Mouse (Mus musculus) MEL (cell line): ENCODE results near the gene Dcpp3. TPM values are rescaled to one million over a fixed set of nuclear protein-coding genes. Genes with fewer than 3 reads are reported as not detected.

ENCODE experiments used
- polyA plus RNA-seq, 2 experiments: library from polyadenylated mRNA; stranded (reverse) in 1 of 2; unstranded in 1 of 2; fragments of >175 nt in 1 of 2; fragments of >200 nt in 1 of 2; gene quantifications; 2 replicates each; pipeline versions ENCODE4 v1.2.1 to v1.2.4; 2012; ENCODE audit warnings: low replicate concordance in 2 of 2, low read depth in 1 of 2; ENCODE audit not compliant: insufficient read length in 2 of 2, insufficient read depth in 1 of 2, missing spikeins in 1 of 2
- total RNA-seq: library from RNA; depleted of rRNA; stranded (reverse); fragments of 300-350 nt; gene quantifications from 2 replicates; pipeline ENCODE4 v1.2.3, GENCODE M21; 2012; rRNA removed

Dcpp3 gene
- total and polyA plus RNA-seq, 3 experiments: not detected

Other genes with a start within 250 kb of the Dcpp3 start
- gene Hcfc1r1, start 243.9 kb upstream of the Dcpp3 start, total RNA-seq: 11.0 and 15.6 TPM in 2 replicates
- gene Hcfc1r1, start 243.9 kb upstream of the Dcpp3 start, polyA plus RNA-seq: 10 to 100 TPM in 1 of 2 experiments, not detected in 1; 81.6 TPM
- 26.4 and 36.9 TPM in 2 replicates for gene Thoc6, start 243.6 kb upstream of the Dcpp3 start, total RNA-seq
- gene Thoc6, start 243.6 kb upstream of the Dcpp3 start, polyA plus RNA-seq: 10 to 100 TPM in 1 of 2 experiments, not detected in 1; 62.9 TPM
- gene Tnfrsf12a, start 240.0 kb upstream of the Dcpp3 start, total RNA-seq: 15.4 and 18.8 TPM in 2 replicates
- gene Tnfrsf12a, start 240.0 kb upstream of the Dcpp3 start, polyA plus RNA-seq: 10 to 100 TPM in 1 of 2 experiments, not detected in 1; 14.7 TPM
- gene Cldn6, start 238.2 kb upstream of the Dcpp3 start, total RNA-seq: not detected in 2 replicates
- gene Cldn6, start 238.2 kb upstream of the Dcpp3 start, polyA plus RNA-seq: not detected
- 0.19 and 0.26 TPM in 2 replicates for gene Cldn9, start 233.4 kb upstream of the Dcpp3 start, total RNA-seq
- under 1 TPM in 1 of 2 experiments, not detected in 1; 0.18 TPM for gene Cldn9, start 233.4 kb upstream of the Dcpp3 start, polyA plus RNA-seq
- gene 1520401A03Rik, start 194.7 kb upstream of the Dcpp3 start, total RNA-seq: not detected in 2 replicates
- not detected for gene 1520401A03Rik, start 194.7 kb upstream of the Dcpp3 start, polyA plus RNA-seq
- 15.8 and 16.6 TPM in 2 replicates for gene Pkmyt1, start 191.1 kb upstream of the Dcpp3 start, total RNA-seq
- gene Pkmyt1, start 191.1 kb upstream of the Dcpp3 start, polyA plus RNA-seq: 10 to 100 TPM in 1 of 2 experiments, not detected in 1; 49.8 TPM
- 5.2 and 6.5 TPM in 2 replicates for gene Paqr4, start 176.6 kb upstream of the Dcpp3 start, total RNA-seq
- 10 to 100 TPM in 1 of 2 experiments, not detected in 1; 10.7 TPM for gene Paqr4, start 176.6 kb upstream of the Dcpp3 start, polyA plus RNA-seq
- gene Kremen2, start 171.6 kb upstream of the Dcpp3 start, total RNA-seq: 0.10 TPM in 1 of 2 replicates, not detected in the other
- under 1 TPM in 1 of 2 experiments, not detected in 1; 0.11 TPM for gene Kremen2, start 171.6 kb upstream of the Dcpp3 start, polyA plus RNA-seq
- 14.8 and 15.3 TPM in 2 replicates for gene Flywch1, start 145.9 kb upstream of the Dcpp3 start, total RNA-seq
- gene Flywch1, start 145.9 kb upstream of the Dcpp3 start, polyA plus RNA-seq: 10 to 100 TPM in 1 of 2 experiments, not detected in 1; 29.7 TPM
- 0.62 and 0.69 TPM in 2 replicates for gene Flywch2, start 131.4 kb upstream of the Dcpp3 start, total RNA-seq
- 1 to 10 TPM in 1 of 2 experiments, not detected in 1; 6.2 TPM for gene Flywch2, start 131.4 kb upstream of the Dcpp3 start, polyA plus RNA-seq
- gene Srrm2, start 126.9 kb upstream of the Dcpp3 start, total RNA-seq: 56.2 and 68.9 TPM in 2 replicates
- 100 to 1,000 TPM; 505 to 988 TPM for gene Srrm2, start 126.9 kb upstream of the Dcpp3 start, polyA plus RNA-seq
- gene Elob, start 88.3 kb upstream of the Dcpp3 start, total RNA-seq: 453 and 486 TPM in 2 replicates
- gene Elob, start 88.3 kb upstream of the Dcpp3 start, polyA plus RNA-seq: 100 to 1,000 TPM in 1 of 2 experiments, not detected in 1; 609 TPM
- gene Prss33, start 81.4 kb upstream of the Dcpp3 start, total RNA-seq: 0.08 and 0.42 TPM in 2 replicates
- gene Prss33, start 81.4 kb upstream of the Dcpp3 start, polyA plus RNA-seq: 1 to 10 TPM in 1 of 2 experiments, not detected in 1; 1.0 TPM
- gene Prss32, start 73.6 kb upstream of the Dcpp3 start, total RNA-seq: not detected in 2 replicates
- gene Prss32, start 73.6 kb upstream of the Dcpp3 start, polyA plus RNA-seq: under 1 TPM in 1 of 2 experiments, not detected in 1; 0.71 TPM
- gene Prss41, start 73.3 kb upstream of the Dcpp3 start, total RNA-seq: 2.6 and 3.4 TPM in 2 replicates
- gene Prss41, start 73.3 kb upstream of the Dcpp3 start, polyA plus RNA-seq: 10 to 100 TPM in 1 of 2 experiments, not detected in 1; 12.8 TPM
- not detected in 2 replicates for gene Prss21, start 49.4 kb upstream of the Dcpp3 start, total RNA-seq
- not detected for gene Prss21, start 49.4 kb upstream of the Dcpp3 start, polyA plus RNA-seq
- gene Dcpp1, start 36.6 kb upstream of the Dcpp3 start, total RNA-seq: not detected in 2 replicates
- not detected for gene Dcpp1, start 36.6 kb upstream of the Dcpp3 start, polyA plus RNA-seq
- gene Dcpp2, start 36.6 kb upstream of the Dcpp3 start, total RNA-seq: not detected in 2 replicates
- gene Dcpp2, start 36.6 kb upstream of the Dcpp3 start, polyA plus RNA-seq: not detected
- not detected in 2 replicates for gene Sbp, start 24.2 kb downstream of the Dcpp3 start, total RNA-seq
- not detected for gene Sbp, start 24.2 kb downstream of the Dcpp3 start, polyA plus RNA-seq
- gene Sbpl, start 37.8 kb downstream of the Dcpp3 start, total RNA-seq: not detected in 2 replicates
- not detected for gene Sbpl, start 37.8 kb downstream of the Dcpp3 start, polyA plus RNA-seq
- gene Prss30, start 63.1 kb downstream of the Dcpp3 start, total RNA-seq: not detected in 2 replicates
- not detected for gene Prss30, start 63.1 kb downstream of the Dcpp3 start, polyA plus RNA-seq
- not detected in 2 replicates for gene Prss22, start 80.6 kb downstream of the Dcpp3 start, total RNA-seq
- not detected for gene Prss22, start 80.6 kb downstream of the Dcpp3 start, polyA plus RNA-seq
- gene Prss27, start 120.7 kb downstream of the Dcpp3 start, total RNA-seq: not detected in 2 replicates
- gene Prss27, start 120.7 kb downstream of the Dcpp3 start, polyA plus RNA-seq: not detected
- gene Kctd5, start 156.0 kb downstream of the Dcpp3 start, total RNA-seq: 19.3 and 20.2 TPM in 2 replicates
- 10 to 100 TPM in 1 of 2 experiments, not detected in 1; 33.2 TPM for gene Kctd5, start 156.0 kb downstream of the Dcpp3 start, polyA plus RNA-seq
- gene Pdpk1, start 233.5 kb downstream of the Dcpp3 start, total RNA-seq: 19.0 and 19.3 TPM in 2 replicates
- 10 to 100 TPM; 18.3 to 26.9 TPM for gene Pdpk1, start 233.5 kb downstream of the Dcpp3 start, polyA plus RNA-seq
- gene Amdhd2, start 246.3 kb downstream of the Dcpp3 start, total RNA-seq: 11.4 and 15.9 TPM in 2 replicates
- 10 to 100 TPM in 1 of 2 experiments, not detected in 1; 36.1 TPM for gene Amdhd2, start 246.3 kb downstream of the Dcpp3 start, polyA plus RNA-seq